Mouse (Mus musculus): Measurements from ENCODE around the gene Myo5a.

DNA sequence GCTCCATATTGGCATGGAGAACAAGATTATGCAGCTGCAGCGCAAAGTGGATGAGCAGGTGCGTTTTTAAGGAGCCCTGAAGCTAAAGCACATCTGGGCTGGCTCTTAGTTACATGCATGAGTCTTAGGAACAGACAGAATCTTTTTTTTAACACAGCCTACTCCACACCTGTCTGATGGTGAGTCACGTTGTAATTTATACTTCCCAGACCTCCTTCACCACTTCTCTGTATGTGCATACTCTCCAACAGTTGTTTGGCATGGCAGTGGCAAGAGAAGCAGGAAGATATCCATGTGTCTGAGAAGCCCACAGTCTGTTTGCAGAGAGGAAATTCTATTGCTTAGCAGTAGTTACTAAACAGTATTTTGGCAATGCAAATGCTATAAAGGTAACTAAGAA is 100.9 kb downstream of the Myo5a start:
- no peak for TF ChIP-seq CTCF (IDR thresholded peaks at IDR 0.05; ENCODE audit: borderline replicate concordance, insufficient read depth, low read depth, low read length)
- no peak for TF ChIP-seq POLR2A (IDR thresholded peaks at IDR 0.05; ENCODE audit: borderline replicate concordance, insufficient read depth, low read length)

All from cerebellum, adult 2 months (tissue).